ENCODE assay signal across 11 mouse cellular contexts in genomic region chr3:68975533-68976490, GRCm38 (mm10). TPM values are rescaled to one million over a fixed set of nuclear protein-coding genes. Genes with fewer than 3 reads are reported as not detected.
DNase-seq lines count a peak whose midpoint lies in the region; ATAC-seq and TF ChIP-seq lines count a peak whose summit lies in the region.
"Had no signal": no experiment of that assay in that cellular context is flagged by ENCODE, and none has a peak within 500 bp of the region (broad histone marks: within the 10 kb centered on the region; RNA-seq: fewer than 3 reads in every experiment).

No protein-coding gene starts in this region.

- no peak for TF ChIP-seq POLR2A in limb, embryonic 14.5 days (IDR thresholded peaks at IDR 0.05; ENCODE audit: borderline replicate concordance, extremely low read depth, insufficient read depth, insufficient read length)

- H3K4me1 ChIP-seq in limb, embryonic 14.5 days (ENCODE audit: control insufficient read depth, insufficient read depth, low read length): no peaks in the 10 kb centered on the region

- 54% methylated on average over 9 of the region's 9 CpGs for WGBS in limb, embryonic 14.5 days

- DNase-seq in gastrocnemius, adult 2 months: no peak
- DNase-seq in gastrocnemius, postnatal 10 days: no peak
- DNase-seq in thymus, postnatal 14 days: peak; percentile 76
- no peak for DNase-seq in thymus, postnatal 0 days (ENCODE audit: low spot score)
- DNase-seq in limb, embryonic 14.5 days (ENCODE audit: low spot score): peak; percentile 11
- peak; percentile 37 to 39 for DNase-seq in thymus, postnatal 36 days
- no peak for DNase-seq in layer of hippocampus, postnatal 10 days (ENCODE audit: low spot score in 2 of 2)
- DNase-seq: cerebellum, adult 9-11 months; kidney, adult 11 months; left cerebral cortex, postnatal 4 days had no signal

- no peak overlapping the region for H3K4me3 ChIP-seq in gastrocnemius, adult 2 months
- no peak overlapping the region for H3K4me3 ChIP-seq in limb, embryonic 14.5 days (replicated peaks; ENCODE audit: low read length)

- 0 out of 2 replicates have a peak, but pooled peaks cover 2% of the 10 kb centered on the region for H3K36me3 ChIP-seq in limb, embryonic 14.5 days (ENCODE audit: control insufficient read depth, insufficient read depth, low read length)

- ATAC-seq in limb, embryonic 14.5 days (ENCODE audit: low FRiP score, low read depth): no peak
- ATAC-seq in cerebellum, adult (ENCODE audit: insufficient number of reproducible peaks, low FRiP score, low TSS enrichment): no peak

- no peak overlapping the region for H3K9ac ChIP-seq in limb, embryonic 14.5 days (ENCODE audit: low read depth, low read length, severe bottlenecking)

- intact Hi-C loops in gastrocnemius, adult 2 months (cut with DNase I): no loop called here

- 0 out of 2 replicates have a peak overlapping the region, but pooled peaks have one; percentile 9 for H3K27ac ChIP-seq in gastrocnemius, adult 2 months
- no peak overlapping the region for H3K27ac ChIP-seq in limb, embryonic 14.5 days (replicated peaks; ENCODE audit: low read depth, low read length)

- H3K9me3 ChIP-seq in limb, embryonic 14.5 days (ENCODE audit: control insufficient read depth, low read length): no peaks in the 10 kb centered on the region

- TF ChIP-seq CTCF in gastrocnemius, adult 2 months (IDR thresholded peaks at IDR 0.05): no peak

- no peak overlapping the region for H3K4me2 ChIP-seq in limb, embryonic 14.5 days (replicated peaks; ENCODE audit: low read depth, low read length, severe bottlenecking)

- H3K27me3 ChIP-seq in limb, embryonic 14.5 days (ENCODE audit: control insufficient read depth, insufficient read depth, low read length): no peaks in the 10 kb centered on the region

RNA-seq across cellular contexts. Expression of gene Ift80, which starts 28.6 kb away (rescaled TPM):
- 1 to 10 TPM; 5.2 to 5.7 TPM for total RNA-seq in gastrocnemius, adult 2 months (2021)
- 1 to 10 TPM; 4.9 to 7.4 TPM for total RNA-seq in gastrocnemius, postnatal 10 days (2021)
- 20.4 and 21.8 TPM in 2 replicates for polyA plus RNA-seq in thymus, postnatal 0 days (2015; fragmentation: Nextera tagmentation; extraction: Ambion mirVana)
- polyA plus RNA-seq in limb, embryonic 14.5 days (2012; rRNA removed): 19.2 and 24.3 TPM in 2 replicates
- 16.4 and 18.9 TPM in 2 replicates for polyA plus RNA-seq in limb, embryonic 14.5 days (2014; fragmentation: Nextera tagmentation; extraction: Ambion mirVana)
- 10 to 100 TPM; 13.4 to 22.5 TPM for total RNA-seq in layer of hippocampus, postnatal 10 days (2021)

RNA-seq across cellular contexts. Expression of gene Smc4, which starts 28.7 kb away (rescaled TPM):
- total RNA-seq in gastrocnemius, adult 2 months (2021): 1 to 10 TPM; 4.8 to 6.7 TPM
- total RNA-seq in gastrocnemius, postnatal 10 days (2021): 10 to 100 TPM; 24.1 to 33.2 TPM
- polyA plus RNA-seq in thymus, postnatal 0 days (2015; fragmentation: Nextera tagmentation; extraction: Ambion mirVana): 332 and 397 TPM in 2 replicates
- 23.7 and 46.1 TPM in 2 replicates for polyA plus RNA-seq in limb, embryonic 14.5 days (2012; rRNA removed)
- 118 and 130 TPM in 2 replicates for polyA plus RNA-seq in limb, embryonic 14.5 days (2014; fragmentation: Nextera tagmentation; extraction: Ambion mirVana)
- 10 to 100 TPM; 14.7 to 15.5 TPM for total RNA-seq in layer of hippocampus, postnatal 10 days (2021)

Comparison
In these comparisons a context has a peak if more than half of its experiments do, and no peak if none do; other contexts are left out.
1. DNase-seq: peak in thymus, postnatal 14 days (single experiment), limb, embryonic 14.5 days (single experiment) and thymus, postnatal 36 days (2 of 2); none in gastrocnemius, adult 2 months (single experiment), gastrocnemius, postnatal 10 days (single experiment), thymus, postnatal 0 days (single experiment) and layer of hippocampus, postnatal 10 days (0 of 2).